Mouse (Mus musculus) bone marrow macrophage, adult 2 months (primary cell): Measurements from ENCODE around the gene Abca4.

Experiments used
- CTCF ChIP-seq: IDR thresholded peaks from 2 replicates; pipeline ENCODE4 v1.5.1; 2012; ENCODE audit warnings: low read depth, mild to moderate bottlenecking, low read length, moderate library complexity
- POLR2A ChIP-seq: IDR thresholded peaks from 2 replicates; pipeline ENCODE4 v1.6.1; 2012; ENCODE audit warnings: mild to moderate bottlenecking, low read depth, low read length, borderline replicate concordance

GRCm38 (mm10) chr3:122152431-122152830, 108.2 kb downstream of the Abca4 start:
- TF ChIP-seq CTCF (no peak), POLR2A (no peak)
